Mouse (Mus musculus) intestine, postnatal 0 days (tissue): ENCODE measurements around the gene Lrrc58. TPM values are rescaled to one million over a fixed set of nuclear protein-coding genes. Genes with fewer than 3 reads are reported as not detected.

Experiments
- ATAC-seq: fragments of 200-750 bp; cut with Nextera tagmentation; 2 replicates; pipeline ENCODE4 v1.8.0; 2017; ENCODE audit warnings: mild to moderate bottlenecking, moderate TSS enrichment, moderate library complexity
- H3K27ac ChIP-seq: fragments of 300-500 bp; sonication (generic); 2 replicates; pipeline ENCODE4 v1.5.1; 2014; ENCODE audit warnings: mild to moderate bottlenecking, low read depth, low read length, moderate library complexity
- H3K27me3 ChIP-seq: fragments of 300-500 bp; sonication (generic); replicated peaks from 2 replicates; pipeline ENCODE4 v1.6.1; 2014; ENCODE audit warnings: low read length, mixed read lengths; ENCODE audit not compliant: control insufficient read depth, insufficient read depth
- H3K36me3 ChIP-seq: fragments of 300-500 bp; sonication (generic); 2 replicates; pipeline ENCODE4 v1.6.1; 2014; ENCODE audit warnings: mild to moderate bottlenecking, moderate library complexity; ENCODE audit not compliant: control insufficient read depth, insufficient read depth
- H3K4me1 ChIP-seq: fragments of 300-500 bp; sonication (generic); replicated peaks from 2 replicates; pipeline ENCODE4 v1.6.1; 2014; ENCODE audit warnings: antibody characterized with exemption, low read length, mixed read lengths; ENCODE audit not compliant: control insufficient read depth, insufficient read depth
- H3K4me2 ChIP-seq: fragments of 300-500 bp; sonication (generic); replicated peaks from 2 replicates; pipeline ENCODE4 v1.6.1; 2014; ENCODE audit warnings: low read depth, mild to moderate bottlenecking, moderate library complexity
- H3K4me3 ChIP-seq: fragments of 300-500 bp; sonication (generic); 2 replicates; pipeline ENCODE4 v1.5.1; 2014; ENCODE audit warnings: low read depth, low read length
- H3K9ac ChIP-seq: fragments of 300-500 bp; sonication (generic); 2 replicates; pipeline ENCODE4 v1.6.1; 2014; ENCODE audit warnings: mild to moderate bottlenecking, low read depth, low read length
- H3K9me3 ChIP-seq: fragments of 300-500 bp; sonication (generic); 2 replicates; pipeline ENCODE4 v1.6.1; 2016; ENCODE audit warnings: mixed run types; ENCODE audit not compliant: control insufficient read depth
- CTCF ChIP-seq: sonication (generic); IDR thresholded peaks from 2 replicates; pipeline ENCODE4 v1.5.1; 2016; ENCODE audit warnings: low read depth, mild to moderate bottlenecking, control low read depth, antibody characterized with exemption, moderate library complexity
- WGBS: fragments of 180-500 bp; shearing (Covaris S2); extraction: QIAGEN DNeasy Blood & Tissue Kit; methylation state at CpG from one replicate; pipeline ENCODE4 v1.1.7; 2014; 5-methylcytosine and 5-hydroxymethylcytosine counted together
- polyA plus RNA-seq: library from polyadenylated mRNA; unstranded; fragments of >200 nt; fragmentation: Nextera tagmentation; extraction: Ambion mirVana; gene quantifications from 2 replicates; pipeline ENCODE4 v1.2.1, GENCODE M21; 2015

Lrrc58 gene
- polyA plus RNA-seq, 1 experiment from 2014 or later: 27.6 TPM

- TF ChIP-seq CTCF: no peak
- no peak overlapping the region for H3K4me3 ChIP-seq
- H3K9ac ChIP-seq: no peak overlapping the region
- H3K4me2 ChIP-seq: no peak overlapping the region
- H3K36me3 ChIP-seq: no peaks in the 10 kb centered on the region
- no peaks in the 10 kb centered on the region for H3K27me3 ChIP-seq
- H3K4me1 ChIP-seq: no peaks in the 10 kb centered on the region; the same call in 1 of the 2 replicates
- WGBS: 67% methylated on average over 2 of the region's 2 CpGs
- H3K27ac ChIP-seq: no peak overlapping the region
- H3K9me3 ChIP-seq: no peaks in the 10 kb centered on the region
- ATAC-seq: no peak
These were observed 25.8 kb upstream of the Lrrc58 start for GRCm38 (mm10) chr16:37842439-37842838.

DNA sequence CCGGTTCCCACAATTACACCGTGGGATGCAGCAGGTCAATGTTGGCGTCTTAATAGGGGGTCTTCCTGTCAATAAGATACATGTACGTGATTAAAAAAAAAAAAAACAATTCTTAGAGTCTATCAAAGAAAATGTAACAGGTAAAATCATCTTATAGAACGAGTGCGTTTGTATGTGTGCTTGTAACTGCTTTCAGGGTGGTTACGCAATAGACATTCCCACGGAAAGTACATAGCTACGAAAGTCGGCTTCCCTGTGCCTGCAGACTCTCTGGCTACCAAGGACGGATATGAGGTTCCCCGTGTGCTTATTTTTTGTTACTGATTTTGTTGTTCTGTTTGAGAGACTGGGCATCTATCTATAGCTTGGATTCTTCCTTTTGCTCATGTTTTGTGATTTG is 24.4 kb upstream of the Lrrc58 start:
- Histone ChIP-seq H3K36me3 (no peaks in the 10 kb centered on the region), H3K27ac (no peak overlapping the region), H3K9ac (no peak overlapping the region), H3K4me1 (no peaks in the 10 kb centered on the region; the same call in 1 of the 2 replicates), H3K4me3 (no peak overlapping the region), H3K9me3 (no peaks in the 10 kb centered on the region), H3K27me3 (no peaks in the 10 kb centered on the region), H3K4me2 (no peak overlapping the region)
- ATAC-seq: no peak
- TF ChIP-seq CTCF: no peak
- 69% methylated on average over 12 of the region's 12 CpGs for whole genome bisulfite sequencing

DNA sequence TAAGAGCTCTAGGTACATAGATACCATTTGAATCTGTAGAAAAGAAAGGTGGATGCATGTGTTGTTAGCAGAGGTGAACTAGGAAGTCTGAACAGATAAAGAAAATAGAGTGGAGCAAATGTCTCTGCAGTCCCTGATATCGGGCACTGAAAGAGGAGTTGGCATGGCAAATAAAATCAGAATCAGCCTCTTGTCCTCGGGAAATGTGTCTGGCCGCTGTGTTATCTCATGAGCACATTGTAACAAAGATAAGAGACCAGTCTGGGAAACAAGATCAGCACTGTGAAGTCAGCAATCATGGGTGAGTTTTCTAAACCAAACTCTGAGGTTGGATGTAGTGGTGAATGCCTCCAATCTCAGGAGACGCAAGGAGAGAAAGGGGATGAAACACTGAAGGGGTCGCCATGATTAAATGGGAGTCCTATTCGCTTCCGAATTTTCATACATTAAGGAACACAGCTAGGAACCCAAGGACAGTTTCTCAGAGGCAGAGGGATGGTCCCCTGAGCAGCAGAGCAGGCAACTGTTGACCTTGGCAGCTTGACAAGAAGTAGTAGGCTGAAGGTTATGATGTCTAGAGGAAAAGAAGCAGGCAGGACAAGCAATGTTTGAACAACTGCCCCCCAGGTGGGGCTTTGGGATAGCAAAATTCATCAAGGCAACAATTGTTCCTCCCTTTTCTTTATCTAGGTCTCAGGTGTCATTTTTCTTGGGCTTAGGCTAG is 22.8 kb upstream of the Lrrc58 start:
- WGBS: 45% methylated on average over 7 of the region's 7 CpGs
- H3K4me3 ChIP-seq: no peak overlapping the region

DNA sequence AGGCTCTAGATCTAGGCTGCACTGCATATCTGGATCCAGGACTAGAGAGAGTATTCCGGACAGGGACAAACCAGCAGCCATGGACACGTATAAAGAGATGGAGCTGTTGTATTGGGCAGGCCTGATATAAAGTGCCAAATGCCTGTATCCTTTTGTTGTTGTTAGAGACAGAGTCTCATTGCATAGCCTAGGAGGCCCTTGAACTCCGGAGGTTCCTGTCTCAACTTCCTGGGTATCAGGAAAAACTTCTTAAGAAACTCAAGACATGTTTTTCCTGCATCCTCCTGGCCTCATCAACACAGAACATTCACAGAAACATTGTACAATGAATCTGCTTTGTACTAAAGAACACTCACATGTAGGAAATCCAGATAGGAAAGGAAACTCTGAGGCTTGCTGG is 21.1 kb upstream of the Lrrc58 start:
- Histone ChIP-seq H3K27me3 (no peaks in the 10 kb centered on the region), H3K4me2 (no peak overlapping the region), H3K4me3 (no peak overlapping the region), H3K36me3 (no peaks in the 10 kb centered on the region), H3K9me3 (no peaks in the 10 kb centered on the region), H3K9ac (no peak overlapping the region), H3K27ac (no peak overlapping the region), H3K4me1 (no peaks in the 10 kb centered on the region; the same call in 1 of the 2 replicates)
- ATAC-seq: no peak
- TF ChIP-seq CTCF: no peak
- 83% methylated on average over 3 of the region's 3 CpGs for WGBS

More for the DNA sequence above, 22.8 kb upstream of the Lrrc58 start:
- Histone ChIP-seq H3K36me3 (no peaks in the 10 kb centered on the region), H3K4me2 (no peak overlapping the region), H3K9ac (no peak overlapping the region), H3K4me1 (no peaks in the 10 kb centered on the region; the same call in 1 of the 2 replicates), H3K9me3 (no peaks in the 10 kb centered on the region), H3K27ac (no peak overlapping the region), H3K27me3 (no peaks in the 10 kb centered on the region)
- no peak for TF ChIP-seq CTCF
- ATAC-seq: no peak

DNA sequence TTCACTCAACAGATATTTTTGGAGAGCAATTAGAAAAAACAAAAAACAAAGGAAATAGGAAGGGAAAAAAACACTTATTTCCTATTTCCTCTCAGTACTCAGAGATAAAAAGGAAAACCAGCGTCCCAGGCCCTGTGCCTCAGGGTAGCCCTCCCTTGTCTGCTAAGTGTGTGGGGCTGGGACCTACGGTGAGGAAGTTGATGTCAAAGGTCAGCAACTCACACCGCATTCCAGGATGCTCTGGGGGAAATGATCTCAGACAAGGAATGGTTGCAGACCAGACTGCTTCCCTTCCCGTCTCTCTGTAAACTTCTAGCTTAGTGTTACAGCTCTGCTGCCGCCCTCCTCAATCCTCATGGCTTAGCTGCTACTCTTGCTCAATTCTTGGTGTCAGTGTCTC is 16.8 kb upstream of the Lrrc58 start:
- Histone ChIP-seq H3K4me3 (no peak overlapping the region), H3K9ac (no peak overlapping the region), H3K4me1 (no peaks in the 10 kb centered on the region), H3K27me3 (no peaks in the 10 kb centered on the region), H3K4me2 (no peak overlapping the region), H3K36me3 (no peaks in the 10 kb centered on the region), H3K27ac (no peak overlapping the region), H3K9me3 (no peaks in the 10 kb centered on the region)
- ATAC-seq: no peak
- WGBS: 43% methylated on average over 5 of the region's 5 CpGs
- no peak for TF ChIP-seq CTCF

DNA sequence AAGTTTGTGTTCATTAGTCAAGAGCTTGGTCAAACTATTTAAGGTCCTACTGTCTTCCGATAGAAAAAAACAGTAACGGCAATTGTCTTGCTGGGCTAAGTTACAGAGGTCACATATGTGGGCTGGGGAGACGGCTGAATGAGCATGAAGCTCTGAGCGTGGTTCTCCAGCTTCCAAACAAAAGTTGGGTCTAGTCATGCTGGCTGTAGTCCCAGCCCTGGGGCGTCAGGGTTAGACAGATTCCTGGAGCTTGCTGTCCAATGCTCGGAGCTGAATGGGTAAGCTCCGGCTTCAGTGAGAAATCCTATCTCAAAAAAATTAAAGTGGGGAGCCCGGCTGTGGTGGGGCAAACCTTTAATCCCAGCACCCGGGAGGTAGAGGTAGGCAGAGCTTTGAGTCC is 14.9 kb upstream of the Lrrc58 start:
- Histone ChIP-seq H3K4me2 (no peak overlapping the region), H3K27ac (no peak overlapping the region), H3K27me3 (no peaks in the 10 kb centered on the region), H3K4me3 (no peak overlapping the region), H3K4me1 (no peaks in the 10 kb centered on the region), H3K9ac (no peak overlapping the region), H3K9me3 (no peaks in the 10 kb centered on the region), H3K36me3 (no peaks in the 10 kb centered on the region)
- 69% methylated on average over 9 of the region's 9 CpGs for WGBS
- no peak for TF ChIP-seq CTCF
- ATAC-seq: no peak
